Mouse (Mus musculus) liver, embryonic 12.5 days (tissue): ENCODE data around the gene Kcnq1. TPM values are rescaled to one million over a fixed set of nuclear protein-coding genes. Genes with fewer than 3 reads are reported as not detected.

Experiments used
- polyA plus RNA-seq: library from polyadenylated mRNA; unstranded; fragments of >200 nt; fragmentation: Nextera tagmentation; extraction: Ambion mirVana; gene quantifications from 2 replicates; pipeline ENCODE4 v1.2.1, GENCODE M21; 2016

Kcnq1 gene
- polyA plus RNA-seq, 1 experiment from 2014 or later = 0.21 TPM

Other genes starting within 250 kb of the Kcnq1 start
- 0.35 TPM in 1 of 2 replicates, not detected in the other for gene Th, start 175.2 kb upstream of the Kcnq1 start, polyA plus RNA-seq
- gene Ascl2, start 137.1 kb upstream of the Kcnq1 start, polyA plus RNA-seq = 1.3 TPM in 2 replicates
- gene Tspan32, start 101.3 kb upstream of the Kcnq1 start, polyA plus RNA-seq = 105 and 106 TPM in 2 replicates
- 154 TPM in 2 replicates for gene Cd81, start 53.6 kb upstream of the Kcnq1 start, polyA plus RNA-seq
- 50.2 and 50.5 TPM in 2 replicates for gene Tssc4, start 37.1 kb upstream of the Kcnq1 start, polyA plus RNA-seq
- 1.3 and 1.6 TPM in 2 replicates for gene Trpm5, start 11.7 kb upstream of the Kcnq1 start, polyA plus RNA-seq